Mouse (Mus musculus) megakaryocyte-erythroid progenitor cell, adult 5-6 weeks (primary cell): ENCODE results near the gene 4930412O13Rik. TPM values are rescaled to one million over a fixed set of nuclear protein-coding genes. Genes with fewer than 3 reads are reported as not detected.

ENCODE experiments used
- ATAC-seq: replicated peaks from 2 replicates; pipeline ENCODE4 v1.8.0; 2016; ENCODE audit warnings: mild to moderate bottlenecking, inconsistent platforms; ENCODE audit not compliant: severe bottlenecking, poor library complexity, low FRiP score, low TSS enrichment
- total RNA-seq, 2 experiments: library from RNA; stranded (forward) in 1 of 2; stranded (reverse) in 1 of 2; fragments of 200-1000, 215-1000 nt in 1 of 2; fragments of >200 nt in 1 of 2; fragmentation: Nextera tagmentation in 1 of 2; gene quantifications; 2 replicates each; pipeline ENCODE4 v1.2.3; 2014 to 2017

4930412O13Rik gene
- total RNA-seq, 2 experiments from 2014 or later = not detected

DNA sequence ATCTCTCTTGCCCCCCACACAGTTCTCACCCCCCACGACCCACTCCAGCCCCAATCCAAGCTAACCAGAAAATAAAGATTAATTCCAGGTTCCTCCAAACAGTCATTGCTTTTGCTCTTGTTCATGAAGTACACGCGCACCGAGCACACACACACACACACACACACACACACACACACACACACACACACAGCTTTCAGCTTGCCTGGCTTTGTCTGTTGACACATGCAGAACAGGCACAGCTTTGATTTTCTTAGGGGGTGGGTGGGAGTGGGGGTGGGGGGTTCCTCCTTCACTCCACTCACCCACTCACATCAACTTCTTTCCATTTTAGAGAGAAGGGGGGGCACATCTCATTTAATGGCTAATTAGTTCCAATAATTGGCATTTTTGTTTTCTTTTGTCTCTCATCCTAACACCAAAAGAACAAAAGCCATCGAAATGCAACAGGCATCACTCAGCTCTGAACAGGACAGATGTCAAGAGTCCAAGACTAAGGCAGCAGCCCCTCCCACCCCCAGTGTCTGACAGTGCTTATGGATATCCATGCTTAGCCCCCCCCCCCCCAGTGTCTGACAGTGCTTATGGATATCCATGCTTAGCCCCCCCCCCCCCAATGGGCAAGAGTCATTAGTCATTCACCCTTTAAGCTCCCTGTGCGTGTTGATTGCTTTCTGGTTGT lies 12.4 kb downstream of the 4930412O13Rik start:
- ATAC-seq = no peak

DNA sequence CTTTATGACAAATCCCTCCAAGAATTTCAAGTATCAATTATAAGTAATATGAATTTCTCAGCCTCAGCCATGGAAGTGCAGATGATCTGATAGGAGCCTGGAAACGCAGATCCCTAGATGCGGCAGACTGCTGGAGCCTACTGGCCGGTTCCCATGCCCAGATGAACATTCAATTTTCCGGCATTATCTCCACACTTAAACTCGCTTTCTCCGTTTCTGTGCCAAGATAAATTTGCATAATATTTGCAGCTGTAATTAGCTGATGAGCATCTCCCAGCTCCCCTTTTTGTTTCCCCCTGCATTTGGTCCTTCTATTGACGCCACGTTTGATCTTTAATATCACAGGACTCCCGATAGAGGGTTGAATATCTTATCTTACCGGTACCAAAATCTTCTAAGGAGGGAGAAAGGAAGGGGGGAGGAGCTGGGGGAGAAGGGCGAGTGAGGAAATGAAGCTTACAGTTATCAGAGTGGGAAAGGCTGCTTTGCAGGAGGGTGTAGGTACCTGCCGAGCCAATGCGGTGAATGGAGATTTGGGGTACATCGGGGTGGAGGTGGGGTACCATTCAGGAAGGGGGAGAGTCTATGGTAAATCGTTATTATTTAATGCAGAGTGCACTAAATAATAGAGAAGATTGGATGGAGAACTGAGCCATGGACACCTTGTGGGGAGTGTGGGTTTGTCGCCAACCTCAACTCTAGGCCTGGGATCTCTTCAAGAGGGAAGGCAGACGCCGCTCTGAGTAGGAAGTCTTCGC lies 14.0 kb downstream of the 4930412O13Rik start:
- ATAC-seq = no peak

DNA sequence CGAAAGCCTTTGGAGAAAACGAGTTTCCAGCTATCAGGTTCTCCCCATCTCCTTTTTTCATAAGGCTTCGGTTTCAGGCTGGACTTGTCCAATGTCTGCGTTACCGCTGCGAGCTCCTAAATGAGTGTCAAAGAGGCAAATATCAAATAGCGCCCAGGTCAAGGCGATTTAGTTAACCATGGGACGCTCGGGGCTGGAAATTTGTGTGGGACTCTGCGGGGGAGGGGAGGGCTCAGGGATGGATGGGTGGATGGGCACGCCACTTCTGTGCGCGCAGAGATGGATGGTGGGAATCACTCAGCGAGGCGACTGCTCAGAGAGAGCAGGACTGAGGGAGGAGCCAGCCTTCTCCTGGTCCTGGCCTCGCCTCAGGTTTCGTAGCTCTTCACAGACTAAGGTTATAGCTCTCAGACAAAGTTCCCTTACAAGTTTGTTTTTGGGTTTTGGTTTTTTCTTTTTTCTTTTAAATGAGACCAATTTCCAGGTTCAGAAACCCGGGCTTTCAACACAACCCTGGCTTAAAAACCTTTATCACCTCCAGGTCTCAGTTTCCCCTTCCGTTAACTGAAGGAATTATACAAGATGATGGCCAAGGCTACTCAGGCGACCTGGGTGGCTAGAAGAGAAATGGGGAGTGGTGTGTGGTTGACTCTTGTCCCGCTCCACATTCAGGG lies 15.2 kb downstream of the 4930412O13Rik start:
- no peak for ATAC-seq

DNA sequence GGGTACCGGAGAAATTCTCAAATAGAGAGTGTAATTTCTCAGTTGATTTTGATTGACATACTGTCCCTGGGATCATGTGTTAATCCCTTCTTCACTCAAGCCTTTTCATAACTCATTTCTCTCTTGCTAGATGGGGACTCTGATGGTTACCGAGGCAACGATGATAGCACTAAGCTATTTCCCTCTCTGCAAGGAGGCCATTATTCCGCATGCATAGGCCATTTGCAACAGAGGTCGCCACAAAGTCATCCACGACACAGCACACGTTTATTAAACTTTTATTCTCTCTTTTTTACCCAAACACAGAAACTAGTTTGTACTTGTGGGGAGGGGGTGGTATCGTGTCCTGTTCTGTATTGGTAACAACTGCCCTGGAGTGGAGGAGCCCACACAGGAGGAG lies 16.8 kb downstream of the 4930412O13Rik start:
- ATAC-seq = no peak

DNA sequence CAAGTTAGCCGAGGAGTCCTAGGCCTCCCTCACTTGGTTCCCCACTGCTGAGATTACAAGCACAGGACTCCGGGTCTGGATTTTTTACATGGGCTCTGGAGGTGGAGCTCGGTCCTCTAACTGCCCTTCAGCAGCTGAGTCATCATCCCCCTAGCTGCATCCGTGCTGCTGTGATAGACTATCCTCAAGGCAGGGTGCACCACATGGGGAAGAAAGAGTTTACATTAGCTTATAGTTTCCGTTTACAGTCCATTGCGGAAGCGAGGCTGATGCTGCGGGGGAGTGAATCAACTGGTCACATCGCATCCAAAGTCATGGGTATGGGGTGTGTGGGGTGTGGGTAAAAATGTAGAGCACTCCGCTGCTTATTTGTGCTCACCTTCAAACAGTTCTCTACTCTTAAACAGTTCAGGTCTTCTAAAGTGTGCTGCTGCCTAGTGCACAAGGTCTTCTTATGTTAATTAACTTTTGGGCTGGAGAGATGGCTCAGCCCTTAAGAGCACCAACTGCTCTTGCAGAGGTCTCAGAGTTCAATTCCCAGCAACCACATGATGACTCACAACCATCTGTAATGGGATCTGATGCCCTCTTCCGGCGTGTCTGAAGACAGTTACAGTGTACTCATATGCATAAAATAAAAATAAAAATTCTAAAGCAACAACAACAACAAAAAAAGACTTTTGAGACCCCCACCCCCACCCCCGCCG lies 23.0 kb downstream of the 4930412O13Rik start:
- ATAC-seq = no peak

DNA sequence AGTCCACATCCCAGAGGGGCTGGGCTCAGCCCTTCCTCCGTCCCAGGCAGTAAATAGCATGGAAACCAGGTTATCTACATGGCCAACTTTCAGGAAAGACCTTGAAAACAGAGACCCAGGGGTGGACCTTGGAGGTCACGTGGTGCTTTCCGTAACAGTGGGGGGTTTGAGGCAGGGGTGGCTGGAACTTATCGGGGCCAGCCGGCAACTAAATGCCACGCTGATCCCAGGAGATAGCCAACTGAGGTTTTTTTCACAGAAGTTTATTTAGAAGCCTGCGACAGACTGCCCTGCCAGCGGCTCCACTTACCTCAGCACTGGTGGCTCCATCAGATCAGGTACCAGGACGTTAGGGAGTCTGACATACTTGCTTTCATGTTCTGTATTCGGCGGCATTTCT lies 24.9 kb downstream of the 4930412O13Rik start:
- ATAC-seq = peak; percentile 70

DNA sequence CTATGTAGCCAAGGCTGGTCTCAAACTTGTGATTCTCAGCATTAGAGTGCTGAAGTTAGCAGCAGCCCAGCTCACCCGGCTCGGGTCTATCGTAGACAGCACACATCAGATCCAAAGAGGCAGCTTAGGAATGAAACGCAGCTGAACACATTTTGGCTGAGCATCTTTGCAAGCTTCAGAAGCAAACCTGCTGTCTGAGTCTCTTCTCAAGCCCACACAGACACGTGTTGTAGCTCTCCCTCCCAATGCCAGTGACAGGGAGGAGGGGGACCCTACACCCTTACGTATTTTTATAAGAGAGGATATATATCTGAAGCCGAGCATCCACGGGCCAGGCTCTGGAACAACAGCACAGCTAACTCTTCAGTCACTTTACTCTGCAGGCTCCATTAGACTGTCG lies 36.5 kb downstream of the 4930412O13Rik start:
- ATAC-seq = no peak

DNA sequence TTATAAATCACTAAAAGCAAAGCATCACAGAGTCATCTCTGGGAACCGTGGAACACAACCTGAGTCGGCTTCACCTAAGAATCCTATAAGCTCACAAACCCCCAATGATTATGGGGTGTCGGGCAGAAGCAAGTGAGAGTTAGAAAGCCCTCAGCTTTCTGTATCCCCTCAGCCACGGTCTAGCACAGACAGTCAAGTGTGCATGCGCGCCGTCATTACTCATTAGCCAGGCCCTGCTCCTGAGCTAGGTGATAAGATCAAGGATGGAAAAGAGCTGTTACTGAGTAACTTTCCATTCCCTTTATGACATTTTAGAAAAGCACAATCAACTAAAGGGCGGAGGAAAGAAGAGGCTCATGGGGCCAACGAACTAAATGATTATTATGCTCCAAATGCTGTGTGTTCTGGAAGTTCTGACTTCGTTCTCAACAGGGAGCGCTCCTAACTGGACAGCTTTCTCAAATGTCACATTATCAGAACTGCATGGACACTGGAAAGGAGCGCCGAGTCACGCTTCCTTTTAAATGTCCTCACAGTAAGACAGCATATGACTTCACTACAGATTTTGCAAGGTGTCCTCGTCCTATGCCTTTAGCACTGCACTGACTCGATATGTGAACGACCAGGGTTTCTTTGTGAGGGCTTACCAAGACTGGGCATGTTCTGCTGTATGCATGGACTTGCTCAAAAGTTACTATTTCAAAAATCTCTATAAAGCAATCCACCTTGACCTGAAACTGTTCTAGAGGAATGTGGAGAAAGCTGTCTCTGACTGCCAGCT lies 37.8 kb downstream of the 4930412O13Rik start:
- ATAC-seq = no peak

DNA sequence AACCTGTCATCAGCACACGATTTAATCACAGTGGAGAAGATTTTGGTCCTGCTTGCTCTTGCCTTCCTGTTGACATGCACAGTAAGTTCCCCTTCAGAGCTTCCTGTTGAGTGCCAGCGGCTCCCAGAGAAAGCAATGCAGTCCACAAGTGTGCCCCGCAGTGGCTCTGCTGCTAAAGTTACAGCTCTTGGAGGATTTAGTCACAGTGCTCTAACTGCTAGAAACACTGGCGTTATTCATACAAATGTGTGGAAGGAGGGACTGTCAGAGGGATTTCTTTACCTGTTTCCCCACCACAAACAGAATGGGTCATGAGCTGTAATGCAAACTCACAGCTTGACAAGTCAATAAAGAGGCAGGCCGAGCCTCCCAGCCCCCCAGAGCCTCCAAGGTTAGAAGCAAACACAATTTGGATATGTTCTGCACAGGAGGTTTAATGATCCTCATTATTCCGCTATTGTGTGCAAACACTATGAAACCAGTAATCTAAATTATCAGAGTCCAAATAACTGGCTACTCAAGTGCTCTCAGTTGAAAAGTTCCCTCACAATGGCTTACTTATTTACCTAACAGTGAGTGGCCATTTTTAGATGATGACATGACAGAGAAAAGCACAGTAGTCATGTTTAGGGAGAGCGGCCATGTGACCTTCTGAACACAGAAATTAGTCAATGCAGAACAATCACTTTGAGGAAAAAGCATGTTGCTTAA lies 45.3 kb downstream of the 4930412O13Rik start:
- ATAC-seq = no peak

DNA sequence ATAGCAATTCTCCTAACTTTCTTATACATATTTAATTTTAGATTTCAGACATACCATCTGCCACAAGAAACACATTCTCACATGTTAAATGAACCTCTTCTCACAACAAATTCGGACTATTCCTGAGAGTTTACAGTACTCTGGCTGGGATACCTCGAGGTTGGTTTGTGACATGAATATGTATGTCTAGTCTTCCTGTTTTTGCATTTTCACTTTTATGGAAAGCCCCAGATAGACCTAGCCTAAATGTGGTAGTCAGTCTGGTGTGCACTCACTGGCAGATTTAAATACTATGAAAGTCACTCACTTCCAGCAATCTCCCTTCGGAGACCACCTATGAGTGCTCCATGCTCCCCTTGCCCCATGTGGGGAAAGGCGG lies 45.8 kb downstream of the 4930412O13Rik start:
- no peak for ATAC-seq

Other genes with a start within 250 kb of the 4930412O13Rik start
- not detected in 2 replicates for gene 9230102O04Rik, start 8.3 kb downstream of the 4930412O13Rik start, total RNA-seq (2014; fragmentation: Nextera tagmentation)
- not detected in 2 replicates for gene 9230102O04Rik, start 8.3 kb downstream of the 4930412O13Rik start, total RNA-seq (2017)
- 0.57 and 5.3 TPM in 2 replicates for gene Gata3, start 8.8 kb downstream of the 4930412O13Rik start, total RNA-seq (2014; fragmentation: Nextera tagmentation)
- 0.23 and 1.8 TPM in 2 replicates for gene Gata3, start 8.8 kb downstream of the 4930412O13Rik start, total RNA-seq (2017)
- gene Taf3, start 167.3 kb downstream of the 4930412O13Rik start, total RNA-seq (2014; fragmentation: Nextera tagmentation) = 13.8 and 19.1 TPM in 2 replicates
- gene Taf3, start 167.3 kb downstream of the 4930412O13Rik start, total RNA-seq (2017) = 9.8 and 10.1 TPM in 2 replicates
- 449 and 461 TPM in 2 replicates for gene Atp5c1, start 199.3 kb downstream of the 4930412O13Rik start, total RNA-seq (2014; fragmentation: Nextera tagmentation)
- gene Atp5c1, start 199.3 kb downstream of the 4930412O13Rik start, total RNA-seq (2017) = 496 and 499 TPM in 2 replicates
- gene Kin, start 199.3 kb downstream of the 4930412O13Rik start, total RNA-seq (2014; fragmentation: Nextera tagmentation) = 34.0 and 41.8 TPM in 2 replicates
- 22.2 and 41.9 TPM in 2 replicates for gene Kin, start 199.3 kb downstream of the 4930412O13Rik start, total RNA-seq (2017)